Mouse (Mus musculus): ENCODE measurements around the gene Ets2.
"Not testable (repeated sequence)": the region's sequence is repeated elsewhere in the genome, so short reads cannot be mapped to it uniquely, and the experiment has no call there.

Ets2 gene

GRCm38 (mm10) chr16:95700224-95700623, 1.7 kb upstream of the Ets2 start:
- peak; percentile 65 for DNase-seq

DNA sequence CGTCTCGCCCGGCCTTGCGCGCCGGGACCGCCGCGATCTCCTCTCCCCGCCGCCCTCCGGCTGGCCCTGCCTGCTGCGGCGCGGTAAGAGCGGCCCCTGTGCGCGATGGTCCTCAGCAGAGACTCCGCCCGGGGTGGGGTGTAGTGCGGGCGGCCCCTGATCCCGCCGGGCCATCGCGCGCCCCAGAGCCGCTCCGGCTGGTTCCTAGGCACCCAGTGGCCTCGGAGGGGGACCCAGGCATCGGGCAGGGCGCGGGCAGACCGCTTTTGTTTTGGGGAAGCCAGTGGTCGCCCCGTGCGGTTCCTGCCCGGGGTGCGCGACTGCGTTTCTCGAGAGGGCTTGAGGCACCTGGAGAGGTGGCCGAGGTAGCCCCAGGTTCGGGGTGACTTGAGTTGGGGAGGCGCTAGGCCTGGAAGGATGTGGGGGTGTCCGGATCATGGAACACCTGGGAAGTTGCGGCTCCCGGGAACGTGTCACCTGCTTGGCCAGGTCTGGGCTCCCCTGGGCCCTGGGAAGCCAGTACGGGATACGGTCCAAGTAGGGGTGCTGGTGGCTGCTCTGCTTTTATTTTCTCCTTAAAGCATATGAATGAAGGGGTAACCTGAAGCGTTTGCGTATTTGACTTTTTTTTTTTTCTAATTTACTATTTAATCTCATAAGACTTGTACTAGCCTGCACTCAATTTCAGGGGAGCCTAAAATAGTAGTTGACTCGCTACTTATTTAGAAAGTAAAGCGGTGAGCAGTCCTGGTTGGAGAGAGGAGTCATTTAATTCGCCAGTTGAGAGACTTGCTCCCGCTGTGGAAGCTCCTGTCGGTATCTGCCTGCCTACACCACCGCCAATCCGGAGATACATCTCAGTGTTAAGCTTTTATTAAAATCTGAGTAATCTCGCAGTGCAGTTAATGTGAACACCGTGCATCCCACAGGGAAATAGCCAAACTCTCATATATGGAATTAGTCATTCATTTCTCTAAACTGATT, 979 bp downstream of the Ets2 start:
- DNase-seq, result peak; percentile 27

DNA sequence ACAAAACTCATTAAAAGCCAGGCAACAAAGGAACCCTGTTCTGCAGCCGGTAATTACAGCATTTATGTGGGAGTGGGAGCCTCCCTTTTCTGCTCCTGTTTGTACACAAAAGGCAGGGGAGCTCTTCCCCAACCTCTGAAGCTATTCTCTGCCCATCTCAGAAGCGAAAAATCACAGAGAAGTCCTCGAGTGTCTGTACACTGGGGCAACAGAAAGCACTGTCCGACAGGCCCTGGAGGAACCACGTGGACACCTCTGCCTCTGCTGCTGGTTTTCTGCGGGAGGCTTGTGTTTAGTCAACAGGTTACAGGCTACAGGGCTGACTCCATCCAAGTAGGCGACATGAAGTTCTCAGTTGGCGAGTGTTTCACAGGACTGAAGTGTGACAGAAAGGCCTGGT, 2.1 kb downstream of the Ets2 start:
- peak; percentile 32 for DNase-seq

- DNase-seq, result no peak
These were observed 2.9 kb downstream of the Ets2 start for GRCm38 (mm10) chr16:95704662-95705330.

- DNase-seq, result no peak
These were observed 3.9 kb downstream of the Ets2 start for GRCm38 (mm10) chr16:95705771-95706170.

GRCm38 (mm10) chr16:95708211-95709004, 6.5 kb downstream of the Ets2 start:
- DNase-seq, result peak; percentile 23

- DNase-seq, result no peak
These were observed 7.3 kb downstream of the Ets2 start for GRCm38 (mm10) chr16:95709175-95709574.

GRCm38 (mm10) chr16:95710129-95710528, 8.3 kb downstream of the Ets2 start:
- DNase-seq, result no peak

- DNase-seq, result no peak
These were observed 10.2 kb downstream of the Ets2 start for GRCm38 (mm10) chr16:95712121-95712520.

GRCm38 (mm10) chr16:95713077-95713476, 11.2 kb downstream of the Ets2 start:
- not testable (repeated sequence) for DNase-seq

DNA sequence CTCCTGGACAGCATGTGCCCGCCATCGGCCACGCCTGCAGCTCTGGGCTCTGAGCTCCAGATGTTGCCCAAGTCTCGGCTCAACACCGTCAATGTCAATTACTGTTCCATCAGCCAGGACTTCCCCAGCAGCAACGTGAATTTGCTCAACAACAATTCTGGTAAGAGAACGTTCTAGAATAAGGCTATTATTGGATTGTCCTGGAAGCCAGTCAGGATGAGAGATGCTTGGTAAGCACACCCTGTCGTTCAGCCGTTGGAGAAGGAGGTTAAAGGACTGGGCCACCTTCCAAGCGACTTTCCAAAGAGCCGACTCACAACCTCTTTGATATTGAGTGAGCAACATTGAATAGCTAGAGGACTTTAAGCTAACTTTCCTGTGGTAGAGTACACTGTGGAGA, 13.2 kb downstream of the Ets2 start:
- DNase-seq, result no peak

DNA sequence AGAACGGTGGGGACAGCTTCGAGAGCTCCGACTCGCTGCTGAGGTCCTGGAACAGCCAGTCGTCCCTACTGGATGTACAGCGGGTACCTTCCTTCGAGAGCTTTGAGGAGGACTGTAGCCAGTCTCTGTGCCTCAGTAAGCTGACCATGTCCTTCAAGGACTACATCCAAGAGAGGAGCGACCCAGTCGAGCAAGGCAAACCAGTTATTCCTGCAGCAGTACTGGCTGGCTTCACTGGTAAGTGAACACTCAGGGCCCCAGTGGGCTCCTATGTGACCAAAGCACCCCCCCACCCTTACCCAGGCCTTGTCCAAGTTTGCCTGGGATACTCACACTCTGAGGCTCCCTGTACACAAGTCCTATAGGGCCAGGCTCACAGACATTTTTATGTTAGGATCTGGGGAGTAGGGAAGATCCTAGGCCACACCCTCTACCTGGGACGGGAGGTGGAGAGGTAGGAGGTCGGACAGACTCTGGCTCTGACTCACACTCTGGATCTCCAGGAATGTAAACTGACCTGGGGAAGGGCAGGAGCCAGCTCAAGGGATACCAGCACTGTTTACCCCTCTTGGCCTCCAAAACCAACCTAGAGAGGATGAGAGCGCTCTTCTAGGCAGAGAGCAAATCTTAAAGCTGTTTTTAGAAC, 14.3 kb downstream of the Ets2 start:
- DNase-seq, result no peak

- no peak for DNase-seq
These were observed 15.8 kb downstream of the Ets2 start for GRCm38 (mm10) chr16:95717631-95718030.

DNA sequence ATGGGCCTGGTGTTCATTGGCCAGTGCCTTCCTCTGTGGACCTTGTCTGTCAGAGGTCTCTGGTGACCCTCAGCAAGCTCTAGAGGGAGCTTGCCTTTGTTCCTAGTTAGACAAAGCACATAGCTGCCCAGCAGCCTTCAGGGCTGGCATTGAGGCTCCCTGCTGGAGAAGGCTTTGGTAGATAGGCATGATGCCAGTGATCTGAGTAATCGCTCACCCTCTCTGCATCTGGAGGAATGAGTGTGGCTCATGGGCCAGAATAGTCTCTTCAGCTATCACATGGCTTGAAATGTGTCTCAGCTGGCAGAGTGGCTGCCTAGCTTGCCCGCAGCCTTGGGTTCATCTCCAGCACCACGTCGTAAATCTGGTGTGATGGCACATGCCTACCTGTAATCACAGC, 16.2 kb downstream of the Ets2 start:
- no peak for DNase-seq

GRCm38 (mm10) chr16:95720532-95720931, 18.7 kb downstream of the Ets2 start:
- peak; percentile 1 for DNase-seq

- DNase-seq, result no peak
These were observed 22.4 kb downstream of the Ets2 start for GRCm38 (mm10) chr16:95724251-95724650.

GRCm38 (mm10) chr16:95724776-95725175, 22.9 kb downstream of the Ets2 start:
- DNase-seq, result no peak

GRCm38 (mm10) chr16:95726802-95727201, 24.9 kb downstream of the Ets2 start:
- no peak for DNase-seq

- no peak for DNase-seq
These were observed 26.9 kb downstream of the Ets2 start for GRCm38 (mm10) chr16:95728453-95729435.

DNA sequence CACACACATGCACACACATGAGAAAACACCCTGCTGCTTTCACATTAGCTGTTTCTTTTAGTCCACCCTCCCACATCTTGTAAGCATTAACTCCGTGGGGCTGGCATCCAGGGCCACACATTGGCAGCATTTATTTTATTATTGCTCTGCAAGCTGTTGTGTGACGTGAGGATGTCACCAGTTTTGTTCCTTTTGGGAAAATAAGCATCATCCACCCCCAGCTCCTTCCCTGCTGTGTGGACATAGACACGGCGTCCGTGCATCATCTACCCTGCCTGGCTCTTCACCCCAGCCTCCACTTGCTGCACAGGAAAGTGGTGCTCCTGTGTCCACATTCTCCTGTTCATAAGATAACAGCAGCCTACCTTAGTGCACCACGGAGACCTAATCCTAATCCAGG, 27.9 kb downstream of the Ets2 start:
- DNase-seq, result no peak

DNA sequence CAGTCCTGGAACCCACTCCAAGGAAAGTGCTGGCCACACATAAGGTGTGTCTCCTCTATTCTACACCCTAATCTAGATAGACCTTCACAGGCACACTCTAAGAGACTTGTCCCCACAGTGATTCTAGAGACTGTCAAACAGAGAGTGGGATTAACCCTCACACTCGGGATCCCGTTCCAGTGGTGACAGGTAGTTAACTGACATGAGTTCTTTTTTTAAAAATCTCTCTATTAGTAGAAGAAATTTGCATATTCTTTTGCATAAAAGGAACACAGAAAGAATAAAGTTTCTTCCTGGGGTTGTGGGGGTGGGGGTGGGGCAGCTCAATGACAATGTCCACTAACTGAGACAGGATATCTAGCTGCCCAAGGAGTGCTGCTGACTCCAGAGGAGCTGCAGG, 32.9 kb downstream of the Ets2 start:
- DNase-seq, result no peak
